ENCODE assay signal across 16 mouse cellular contexts in the genomic region with DNA sequence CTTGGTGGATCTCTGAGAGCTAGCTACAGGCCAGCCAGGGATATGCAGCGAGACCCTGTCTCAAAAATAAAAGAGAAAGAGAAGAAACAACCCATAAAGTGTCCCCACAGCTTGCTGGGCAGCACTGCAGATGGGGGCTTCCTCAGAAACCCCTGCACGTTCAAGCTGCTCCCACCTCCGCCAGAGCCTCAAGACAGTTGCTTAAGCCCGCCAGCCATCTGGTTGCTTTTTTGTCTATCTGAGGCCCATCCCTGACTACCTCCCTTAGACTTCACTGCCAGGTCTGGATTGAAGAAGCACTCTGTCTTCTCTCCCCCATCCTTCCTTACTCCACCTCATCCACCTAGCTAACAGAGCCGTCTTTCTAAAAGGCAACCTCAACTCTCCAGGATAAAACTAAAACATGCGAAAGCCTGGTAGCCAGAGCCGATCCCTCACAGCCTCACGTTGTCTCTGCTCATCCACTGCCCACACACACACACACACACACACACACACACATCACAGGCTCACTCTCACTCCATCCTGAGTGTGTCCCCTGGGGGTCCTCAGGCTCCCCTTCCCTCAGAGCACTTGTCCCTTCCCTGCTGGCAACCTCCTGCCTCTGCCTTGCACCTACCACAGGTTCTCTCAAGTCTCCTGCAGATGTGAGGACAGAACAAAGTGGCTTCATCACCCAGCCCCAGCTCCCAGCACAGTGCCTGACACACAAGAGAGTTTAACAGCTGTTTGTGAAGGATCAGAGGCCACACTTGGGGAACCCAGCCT. TPM values are rescaled to one million over a fixed set of nuclear protein-coding genes. Genes with fewer than 3 reads are reported as not detected.
A peak's percentile ranks its signal among the peaks of the same experiment; 100 is the strongest.
DNase-seq lines count a peak whose midpoint lies in the region; ATAC-seq and TF ChIP-seq lines count a peak whose summit lies in the region.
"Had no signal": no experiment of that assay in that cellular context is flagged by ENCODE, and none has a peak within 500 bp of the region (broad histone marks: within the 10 kb centered on the region; RNA-seq: fewer than 3 reads in every experiment).

No protein-coding gene starts in this region.

- H3K4me1 ChIP-seq in forebrain, embryonic 10.5 days, result no peaks in the 10 kb centered on the region
- peaks cover 36% of the 10 kb centered on the region for H3K4me1 ChIP-seq in forebrain, embryonic 16.5 days (replicated peaks; ENCODE audit: control insufficient read depth, insufficient read depth, low read length)
- peaks cover 22% of the 10 kb centered on the region for H3K4me1 ChIP-seq in forebrain, embryonic 13.5 days
- H3K4me1 ChIP-seq in lung, postnatal 0 days (ENCODE audit: insufficient read depth, low read depth, low read length), result no peaks in the 10 kb centered on the region

- no peak for TF ChIP-seq POLR2A in brain, embryonic 14.5 days (IDR thresholded peaks at IDR 0.05; ENCODE audit: borderline replicate concordance, extremely low read depth, insufficient read depth, insufficient read length, poor library complexity, severe bottlenecking)

- H3K4me2 ChIP-seq in forebrain, embryonic 16.5 days (ENCODE audit: low read length), result no peak overlapping the region
- H3K4me2 ChIP-seq in forebrain, embryonic 13.5 days, result no peak overlapping the region
- H3K4me2 ChIP-seq in lung, postnatal 0 days (replicated peaks; ENCODE audit: low read depth, low read length), result no peak overlapping the region
- H3K4me2 ChIP-seq: embryonic facial prominence, embryonic 13.5 days; intestine, embryonic 15.5 days; liver, embryonic 11.5 days; lung, embryonic 14.5 days had no signal

- ATAC-seq in forebrain, embryonic 16.5 days, result no peak
- no peak for ATAC-seq in forebrain, embryonic 13.5 days
- ATAC-seq in lung, postnatal 0 days, result no peak
- ATAC-seq: intestine, embryonic 15.5 days; Patski had no signal

- TF ChIP-seq EP300 in lung, postnatal 0 days (IDR thresholded peaks at IDR 0.05), result no peak

- H3K9me3 ChIP-seq in forebrain, embryonic 10.5 days, result no peaks in the 10 kb centered on the region; the same call in 1 of the 2 replicates
- no peaks in the 10 kb centered on the region for H3K9me3 ChIP-seq in forebrain, embryonic 16.5 days (ENCODE audit: control insufficient read depth, low read length)
- no peaks in the 10 kb centered on the region; the same call in 1 of the 2 replicates for H3K9me3 ChIP-seq in forebrain, embryonic 13.5 days (replicated peaks)
- no peaks in the 10 kb centered on the region for H3K9me3 ChIP-seq in lung, postnatal 0 days (ENCODE audit: low read length)
- H3K9me3 ChIP-seq: intestine, embryonic 15.5 days had no signal

- no peak overlapping the region for H3K4me3 ChIP-seq in forebrain, embryonic 10.5 days
- no peak overlapping the region for H3K4me3 ChIP-seq in forebrain, embryonic 16.5 days (replicated peaks; ENCODE audit: low read length)
- no peak overlapping the region for H3K4me3 ChIP-seq in forebrain, embryonic 13.5 days
- no peak overlapping the region for H3K4me3 ChIP-seq in lung, postnatal 0 days (ENCODE audit: low read depth, low read length)
- H3K4me3 ChIP-seq: embryonic facial prominence, embryonic 13.5 days; heart, adult 2 months; intestine, embryonic 15.5 days had no signal

- peaks cover 32% of the 10 kb centered on the region for H3K36me3 ChIP-seq in forebrain, embryonic 10.5 days (replicated peaks)
- peaks cover 3% of the 10 kb centered on the region; the same call in 1 of the 2 replicates for H3K36me3 ChIP-seq in forebrain, embryonic 16.5 days (ENCODE audit: control insufficient read depth, insufficient read depth)
- H3K36me3 ChIP-seq in forebrain, embryonic 13.5 days (ENCODE audit: poor library complexity, severe bottlenecking), result peaks cover 24% of the 10 kb centered on the region
- no peaks in the 10 kb centered on the region for H3K36me3 ChIP-seq in lung, postnatal 0 days (ENCODE audit: insufficient read depth, low read length)

- intact Hi-C loops in left cerebral cortex, postnatal 4 days (cut with DNase I), result no loop called here

- H3K9ac ChIP-seq in forebrain, embryonic 16.5 days (replicated peaks; ENCODE audit: low read depth, low read length), result no peak overlapping the region
- H3K9ac ChIP-seq in forebrain, embryonic 13.5 days, result no peak overlapping the region
- H3K9ac ChIP-seq in lung, postnatal 0 days (replicated peaks; ENCODE audit: low read depth), result no peak overlapping the region
- H3K9ac ChIP-seq: embryonic facial prominence, embryonic 13.5 days; intestine, embryonic 15.5 days; lung, embryonic 14.5 days had no signal

- DNase-seq in forebrain, embryonic 10.5 days (ENCODE audit: extremely low spot score, low spot score), result no peak
- peak; percentile 63 for DNase-seq in left cerebral cortex, postnatal 4 days
- no peak for DNase-seq in left cerebral cortex, adult 9 months (ENCODE audit: low spot score in 2 of 2)
- DNase-seq in brain, embryonic 14.5 days (ENCODE audit: low read depth), result peak; percentile 67
- DNase-seq in natural killer cell, adult 2 months (ENCODE audit: low spot score in 2 of 2), result no peak
- no peak for DNase-seq in lung, postnatal 0 days (ENCODE audit: low spot score)
- DNase-seq: heart, adult 2 months; heart, postnatal 10 days; lung, embryonic 14.5 days; thymus, adult 2 months had no signal

- WGBS in forebrain, embryonic 10.5 days, result 84% methylated on average over 8 of the region's 8 CpGs
- 66% methylated on average over 8 of the region's 8 CpGs for WGBS in forebrain, embryonic 16.5 days
- 80% methylated on average over 8 of the region's 8 CpGs for WGBS in forebrain, embryonic 13.5 days
- WGBS in lung, postnatal 0 days, result 84% methylated on average over 8 of the region's 8 CpGs

- H3K27ac ChIP-seq in forebrain, embryonic 10.5 days, result 0 out of 2 replicates have a peak overlapping the region, but pooled peaks have one; percentile 8
- no peak overlapping the region for H3K27ac ChIP-seq in forebrain, embryonic 16.5 days (ENCODE audit: low read length)
- peak overlapping the region; percentile 76 for H3K27ac ChIP-seq in forebrain, embryonic 13.5 days
- H3K27ac ChIP-seq in lung, postnatal 0 days (ENCODE audit: low read length), result no peak overlapping the region; the same call in 1 of the 2 replicates
- H3K27ac ChIP-seq: embryonic facial prominence, embryonic 13.5 days; heart, adult 2 months; intestine, embryonic 15.5 days had no signal

- no peaks in the 10 kb centered on the region for H3K27me3 ChIP-seq in forebrain, embryonic 10.5 days (ENCODE audit: poor library complexity, severe bottlenecking)
- H3K27me3 ChIP-seq in forebrain, embryonic 16.5 days (replicated peaks; ENCODE audit: control insufficient read depth, insufficient read depth, low read length), result no peaks in the 10 kb centered on the region
- no peaks in the 10 kb centered on the region for H3K27me3 ChIP-seq in forebrain, embryonic 13.5 days
- no peaks in the 10 kb centered on the region for H3K27me3 ChIP-seq in lung, postnatal 0 days (replicated peaks; ENCODE audit: insufficient read depth, low read length)
- H3K27me3 ChIP-seq: embryonic facial prominence, embryonic 13.5 days; intestine, embryonic 15.5 days; Patski had no signal

- no peak for TF ChIP-seq CTCF in brain, embryonic 14.5 days (IDR thresholded peaks at IDR 0.05; ENCODE audit: borderline replicate concordance, extremely low read depth, insufficient read depth, insufficient read length)
- no peak for TF ChIP-seq CTCF in lung, postnatal 0 days (IDR thresholded peaks at IDR 0.05)

RNA-seq across cellular contexts. Expression of gene Cog7, which starts 43.2 kb away (rescaled TPM):
- polyA plus RNA-seq in forebrain, embryonic 10.5 days (2016; fragmentation: Nextera tagmentation; extraction: Ambion mirVana), result 23.3 TPM in 2 replicates
- 19.8 and 25.9 TPM in 2 replicates for polyA plus RNA-seq in forebrain, embryonic 16.5 days (2015; fragmentation: Nextera tagmentation; extraction: Ambion mirVana)
- total RNA-seq in left cerebral cortex, postnatal 4 days (2021), result 10 to 100 TPM; 24.5 to 26.2 TPM
- 12.4 and 18.3 TPM in 2 replicates for polyA plus RNA-seq in brain, embryonic 14.5 days (2012; rRNA removed)
- polyA plus RNA-seq in forebrain, embryonic 13.5 days (2015; fragmentation: Nextera tagmentation; extraction: Ambion mirVana), result 18.2 and 21.2 TPM in 2 replicates
- polyA plus RNA-seq in lung, postnatal 0 days (2015; fragmentation: Nextera tagmentation; extraction: Ambion mirVana), result 13.4 and 18.3 TPM in 2 replicates

Comparison
In these comparisons a context has a peak if more than half of its experiments do, and no peak if none do; other contexts are left out.
1. DNase-seq: peak in left cerebral cortex, postnatal 4 days (single experiment) and brain, embryonic 14.5 days (single experiment); none in forebrain, embryonic 10.5 days (single experiment), left cerebral cortex, adult 9 months (0 of 2), natural killer cell, adult 2 months (0 of 2) and lung, postnatal 0 days (single experiment).
2. H3K27ac ChIP-seq: peak in forebrain, embryonic 10.5 days (single experiment) and forebrain, embryonic 13.5 days (single experiment); none in forebrain, embryonic 16.5 days (single experiment) and lung, postnatal 0 days (single experiment).